Mouse (Mus musculus) left cerebral cortex, adult 9 months (tissue): ENCODE results near the gene Arhgef19.

Experiments
- DNase-seq, 2 experiments: peaks; one replicate each; pipeline ENCODE4 v3.0.0; 2022; ENCODE audit warnings: low spot score in 2 of 2

Arhgef19 gene

DNA sequence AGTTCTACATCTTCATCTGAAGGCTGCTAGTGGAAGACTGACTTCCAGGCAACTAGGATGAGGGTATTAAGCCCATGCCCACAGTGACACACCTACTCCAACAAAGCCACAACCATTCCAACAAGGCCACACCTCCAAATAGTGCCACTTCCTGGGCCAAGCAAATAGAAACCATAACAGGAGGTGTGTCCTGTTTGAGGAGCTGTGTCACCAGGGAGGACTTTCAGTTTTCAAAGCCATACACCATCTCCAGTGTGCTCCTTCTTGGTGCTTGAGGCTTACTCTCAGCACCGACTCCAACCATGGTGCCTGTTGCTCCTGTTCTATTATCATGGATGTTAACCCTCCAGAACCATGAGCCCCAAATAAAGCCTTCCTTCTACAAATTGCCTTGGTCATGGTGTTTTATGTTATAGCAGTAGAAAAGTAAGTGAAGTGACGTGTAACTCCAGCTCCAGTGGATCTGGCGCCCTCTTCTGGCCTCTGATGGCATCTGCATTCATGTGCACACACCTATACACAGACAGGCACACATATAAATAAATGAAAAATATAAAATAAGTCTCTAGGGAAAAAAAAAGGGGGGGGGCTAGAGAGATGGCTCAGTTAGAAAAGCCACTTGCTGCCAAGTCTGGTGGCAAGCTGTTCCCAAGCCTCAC, 26.8 kb downstream of the Arhgef19 start:
- no peak for DNase-seq

DNA sequence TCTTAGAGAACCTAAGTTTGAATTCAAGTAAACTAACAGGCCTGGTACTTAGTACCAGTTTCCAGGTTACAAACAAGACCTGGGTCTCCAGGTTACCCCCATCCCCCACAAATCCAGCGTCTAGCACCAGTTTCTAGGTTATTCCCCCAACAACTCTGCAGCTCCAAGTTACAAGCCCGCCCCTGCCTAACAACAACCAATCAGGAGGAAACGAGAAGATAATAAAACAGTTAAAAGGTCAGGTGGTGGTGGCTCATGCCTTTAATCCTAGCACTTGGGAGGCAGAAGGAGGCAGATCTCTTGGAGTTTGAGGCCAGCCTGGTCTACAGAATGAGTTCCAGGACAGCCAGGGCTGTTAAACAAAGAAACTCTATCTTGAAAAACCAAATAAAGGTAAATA, 28.0 kb downstream of the Arhgef19 start:
- no peak for DNase-seq

DNA sequence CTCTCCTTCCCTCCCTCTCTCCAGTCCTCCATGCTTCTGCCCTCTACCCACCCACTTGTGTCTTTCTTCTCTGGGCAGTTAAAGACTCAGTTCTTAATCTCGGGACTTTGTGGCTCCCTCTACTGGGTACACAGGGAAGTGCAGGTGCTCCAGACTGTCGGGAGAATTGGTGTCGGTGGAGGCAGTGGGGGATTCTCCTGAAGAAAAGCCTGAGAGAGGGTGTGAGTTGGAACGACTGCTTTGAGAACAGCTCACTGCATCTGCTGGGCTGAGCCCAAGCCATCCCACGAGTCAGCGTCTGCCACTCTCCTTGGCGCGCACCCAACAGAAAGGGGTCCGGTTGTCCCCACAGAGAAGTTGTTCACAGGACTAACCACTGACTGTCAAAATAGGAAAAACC, 28.5 kb downstream of the Arhgef19 start:
- peak; percentile 30 to 61 for DNase-seq

GRCm38 (mm10) chr4:141268350-141268749, 29.1 kb downstream of the Arhgef19 start:
- no peak for DNase-seq

- no peak for DNase-seq
These were observed 29.8 kb downstream of the Arhgef19 start for GRCm38 (mm10) chr4:141269080-141269479.

DNA sequence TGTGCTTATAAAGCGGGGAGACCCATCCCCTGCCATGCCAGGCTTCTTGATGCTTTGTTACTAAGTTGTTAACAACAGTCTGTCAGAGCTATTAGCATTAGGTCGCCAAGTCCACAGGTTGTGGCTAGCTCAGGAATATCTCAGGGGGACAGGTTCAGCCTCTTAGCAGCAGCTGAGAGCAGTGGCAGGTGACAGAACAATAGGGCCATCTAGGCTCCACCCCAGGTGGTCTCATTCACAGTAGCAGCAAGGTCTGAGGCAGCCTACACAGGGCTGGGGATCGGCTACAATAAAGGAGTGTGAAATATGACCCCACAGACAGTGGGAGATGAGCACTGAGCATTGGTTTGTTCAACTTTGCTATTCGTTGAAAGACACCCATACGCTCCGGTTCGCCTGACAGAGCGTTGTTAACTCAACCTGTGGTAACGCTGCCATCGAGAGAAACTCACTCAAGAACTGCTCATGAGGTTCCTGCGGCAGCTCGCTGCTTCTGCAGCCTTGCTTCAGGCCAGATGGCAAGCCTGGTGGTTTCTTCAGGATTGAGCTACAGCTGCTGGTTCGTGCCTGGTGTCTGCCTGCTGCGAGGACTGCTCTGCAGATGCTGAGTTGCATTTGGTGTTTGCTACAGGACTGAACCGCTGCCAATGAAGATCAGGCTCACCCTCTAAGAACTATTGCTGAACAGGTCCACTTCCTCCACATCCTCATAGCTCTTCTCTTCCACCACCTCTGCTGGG, 31.1 kb downstream of the Arhgef19 start:
- DNase-seq = no peak

DNA sequence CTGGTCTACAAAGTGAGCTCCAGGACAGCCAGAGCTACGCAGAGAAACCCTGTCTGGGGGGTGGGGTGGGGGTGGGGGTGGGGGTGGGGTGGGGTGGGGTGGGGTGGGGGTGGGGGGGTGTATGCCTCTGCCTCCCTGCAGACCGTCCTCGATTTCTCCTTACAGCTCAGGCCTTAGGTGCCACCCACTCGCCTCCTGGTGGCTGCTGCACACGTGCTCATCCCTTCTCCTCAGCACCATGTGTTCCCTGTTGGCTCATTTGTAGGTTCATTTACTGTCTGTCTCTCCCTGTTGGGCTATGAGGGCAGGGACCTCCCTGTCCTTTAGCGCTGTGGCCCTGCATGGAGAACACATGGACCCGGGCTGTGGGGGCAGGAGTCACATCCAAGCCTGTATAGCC, 31.9 kb downstream of the Arhgef19 start:
- no peak for DNase-seq

DNA sequence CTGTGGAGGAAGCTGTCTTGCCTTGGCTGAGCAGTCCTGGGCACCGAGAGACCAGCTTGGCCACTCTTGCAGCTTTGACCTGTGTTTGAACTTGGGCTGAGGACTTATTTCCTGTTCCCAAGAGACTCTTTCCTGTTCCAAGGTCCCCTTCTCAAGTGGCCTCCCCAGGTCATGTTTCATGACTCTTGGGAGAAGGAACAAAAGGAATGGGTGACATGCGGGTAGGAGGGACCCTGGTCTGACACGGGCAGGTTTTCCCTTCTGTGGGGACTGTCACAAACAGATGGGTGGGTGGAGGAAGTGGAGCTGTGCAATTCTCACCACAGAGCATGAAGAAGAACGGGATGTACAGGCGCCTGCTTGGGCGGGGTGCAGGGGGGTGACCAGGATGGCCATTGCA, 32.4 kb downstream of the Arhgef19 start:
- DNase-seq = no peak

- no peak for DNase-seq
These were observed 33.6 kb downstream of the Arhgef19 start for GRCm38 (mm10) chr4:141272878-141273277.

DNA sequence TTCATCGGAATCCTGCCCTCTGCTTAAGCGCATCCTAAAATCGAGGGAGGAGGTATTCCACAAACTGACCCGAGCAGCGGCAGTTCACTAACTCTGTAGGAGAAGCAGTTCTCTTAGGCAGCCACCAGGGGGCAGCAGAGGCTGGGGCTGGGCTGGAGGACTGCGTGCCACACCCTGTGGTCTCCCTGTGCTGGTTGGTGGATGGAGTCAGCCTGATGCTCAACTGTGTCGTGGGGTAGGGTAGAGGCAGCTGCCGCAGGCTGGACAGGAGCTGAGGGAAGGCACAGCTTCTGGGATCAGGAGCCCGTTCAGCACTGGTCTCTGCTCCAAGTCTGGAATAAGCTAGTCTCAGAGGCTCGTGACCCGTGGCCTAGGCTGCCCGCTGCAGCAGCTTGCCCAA, 34.0 kb downstream of the Arhgef19 start:
- DNase-seq = peak in 1 of 2 experiments; percentile 67

GRCm38 (mm10) chr4:141274485-141275341, 35.4 kb downstream of the Arhgef19 start:
- no peak for DNase-seq

- DNase-seq = no peak
These were observed 37.9 kb downstream of the Arhgef19 start for GRCm38 (mm10) chr4:141277157-141277556.

DNA sequence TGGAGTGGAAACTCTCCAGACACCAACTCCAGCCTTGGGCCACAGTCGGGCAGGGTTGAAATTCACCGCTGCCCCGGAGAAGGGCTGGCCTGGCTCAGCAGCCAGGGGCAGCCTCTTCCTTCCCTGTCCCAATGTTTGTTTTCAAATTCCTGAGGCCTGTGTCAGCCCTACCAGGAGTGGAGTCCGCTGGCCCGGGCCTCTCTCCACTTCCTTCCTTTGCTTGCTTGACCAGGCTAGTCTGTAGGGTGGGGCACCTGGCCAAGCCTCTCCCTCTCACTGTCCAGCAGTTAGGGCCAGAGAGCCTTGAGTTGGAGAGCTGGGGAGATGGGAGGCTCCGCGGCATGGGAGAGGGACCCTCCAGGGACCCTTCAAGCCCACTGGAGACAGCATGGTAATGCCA, 38.9 kb downstream of the Arhgef19 start:
- no peak for DNase-seq

DNA sequence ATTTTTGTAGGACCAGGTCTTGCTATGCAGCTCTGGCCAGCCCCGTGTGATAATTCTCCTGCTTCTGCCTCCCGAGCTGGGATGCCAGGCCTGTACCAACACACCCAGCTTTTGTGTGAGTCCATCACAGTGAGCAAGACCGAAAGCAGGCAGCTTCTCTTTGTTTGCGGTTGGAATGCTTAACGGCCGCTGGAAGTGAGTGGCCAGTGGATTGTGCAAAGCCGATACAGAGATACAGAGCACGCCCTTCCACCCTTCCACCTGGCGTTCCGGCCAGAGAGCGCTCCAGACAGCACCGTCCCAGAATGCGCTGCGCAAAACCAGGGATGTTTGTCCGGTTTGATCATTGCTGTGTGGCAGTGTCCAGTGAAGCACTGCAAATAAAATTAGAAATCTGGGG, 40.0 kb downstream of the Arhgef19 start:
- DNase-seq = no peak

DNA sequence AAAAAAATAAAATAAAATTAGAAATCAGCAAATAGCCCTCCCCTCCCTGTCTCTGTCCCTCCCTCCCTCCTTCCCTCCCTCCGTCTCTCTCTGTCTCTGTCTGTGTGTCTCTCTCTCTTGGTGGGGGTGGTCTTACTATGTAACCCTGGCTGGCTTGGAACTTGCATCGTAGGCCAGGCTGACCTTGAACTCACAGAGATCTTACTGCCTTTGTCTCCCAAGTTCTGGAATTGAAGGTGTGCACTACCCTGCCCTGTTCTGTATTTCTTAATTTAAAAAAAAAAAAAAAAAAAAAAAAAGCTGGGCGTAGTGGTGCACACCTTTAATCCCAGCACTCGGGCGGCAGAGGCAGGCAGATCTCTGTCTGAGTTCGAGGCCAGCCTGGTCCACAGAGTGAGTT, 40.5 kb downstream of the Arhgef19 start:
- DNase-seq = no peak

- DNase-seq = no peak
These were observed 41.2 kb downstream of the Arhgef19 start for GRCm38 (mm10) chr4:141280471-141280870.

DNA sequence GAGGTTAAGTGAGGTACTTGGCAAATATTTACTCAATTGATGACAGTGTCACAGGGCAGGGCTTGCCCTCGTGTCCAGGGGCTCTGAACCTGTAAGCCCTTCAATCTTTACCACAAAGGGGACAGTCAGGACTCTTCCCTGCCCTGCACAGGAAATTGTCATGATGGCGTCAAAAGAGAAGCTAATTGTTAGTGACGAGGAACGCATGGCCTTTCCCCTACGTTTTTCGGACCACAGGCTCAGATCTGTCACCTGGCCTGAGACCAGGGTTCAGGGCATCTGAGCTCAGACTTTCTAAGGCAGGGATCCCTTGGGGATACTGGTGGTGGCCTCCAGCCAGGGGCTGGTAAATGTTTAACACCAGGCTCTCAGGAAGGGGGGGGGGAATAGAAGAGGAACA, 41.9 kb downstream of the Arhgef19 start:
- no peak for DNase-seq

DNA sequence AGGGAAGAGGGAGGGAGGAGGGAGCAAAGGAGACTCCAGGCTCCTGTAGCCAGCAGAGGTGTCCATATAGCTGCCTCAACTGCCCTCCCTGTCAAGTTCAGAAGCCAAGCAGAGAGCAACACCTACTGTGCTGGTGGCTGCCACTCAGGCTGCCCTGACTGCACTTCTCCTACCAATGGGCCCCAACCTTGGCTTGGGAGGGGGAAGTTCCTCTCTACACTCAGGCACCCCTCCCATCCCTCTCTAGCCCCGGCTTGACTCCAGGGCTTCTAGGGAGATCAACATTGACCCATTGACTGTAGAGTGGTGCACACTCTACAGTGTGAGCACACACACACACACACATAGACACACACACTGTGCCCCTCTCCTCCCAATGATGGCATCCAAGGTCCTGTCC, 42.3 kb downstream of the Arhgef19 start:
- DNase-seq = no peak

DNA sequence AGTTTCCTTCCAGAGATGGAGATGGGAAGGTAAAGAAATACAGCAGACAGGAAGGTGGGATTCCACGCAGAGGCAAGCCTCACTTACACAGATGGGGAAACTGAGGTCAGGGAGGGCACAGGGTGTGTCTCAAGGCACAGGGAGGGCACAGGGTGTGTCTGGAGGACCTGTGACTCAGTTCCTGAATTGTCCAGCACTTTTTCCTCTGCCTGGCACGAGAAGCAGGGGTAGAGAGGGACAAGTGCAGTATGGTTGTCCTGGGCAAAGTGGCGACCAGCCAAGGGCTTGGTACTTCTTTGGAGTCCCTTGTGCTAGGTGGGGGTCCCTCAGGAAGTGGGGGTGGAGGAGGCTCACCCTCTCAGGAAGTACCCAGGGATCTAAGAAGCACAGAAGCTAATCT, 42.8 kb downstream of the Arhgef19 start:
- DNase-seq = no peak

GRCm38 (mm10) chr4:141282623-141283022, 43.3 kb downstream of the Arhgef19 start:
- DNase-seq = no peak

GRCm38 (mm10) chr4:141283176-141283878, 44.0 kb downstream of the Arhgef19 start:
- no peak for DNase-seq

- no peak for DNase-seq
These were observed 44.6 kb downstream of the Arhgef19 start for GRCm38 (mm10) chr4:141283879-141284411.
